Mouse (Mus musculus) CH12.LX (cell line): ENCODE measurements around the gene Stat2. TPM values are rescaled to one million over a fixed set of nuclear protein-coding genes. Genes with fewer than 3 reads are reported as not detected.
A peak's percentile ranks its signal among the peaks of the same experiment; 100 is the strongest.

Experiments
- DNase-seq: peaks from one replicate; pipeline ENCODE4 v3.0.0-alpha.2; 2013; ENCODE audit errors: extremely low read depth
- H3K27ac ChIP-seq: 2 replicates; pipeline ENCODE4 v1.5.1; 2012; ENCODE audit warnings: low read depth, mild to moderate bottlenecking, control low read depth, moderate library complexity; ENCODE audit not compliant: insufficient read depth
- H3K27me3 ChIP-seq: replicated peaks from 2 replicates; pipeline ENCODE3; 2012; ENCODE audit warnings: inconsistent platforms
- H3K36me3 ChIP-seq, 2 experiments: replicated peaks in 1 of 2; 2 replicates each; pipeline versions ENCODE3 to v1.6.1; 2012; ENCODE audit warnings: inconsistent platforms in 1 of 2, low read length in 1 of 2, mild to moderate bottlenecking in 1 of 2, mixed read lengths in 1 of 2, moderate library complexity in 1 of 2; ENCODE audit not compliant: control insufficient read depth in 1 of 2, insufficient read depth in 1 of 2
- H3K4me1 ChIP-seq, 2 experiments: 2 replicates each; pipeline ENCODE4 v1.6.1; 2012; ENCODE audit warnings: inconsistent platforms in 1 of 2, moderate library complexity in 1 of 2; ENCODE audit not compliant: insufficient read depth in 2 of 2, control insufficient read depth in 1 of 2
- H3K4me2 ChIP-seq: 2 replicates; pipeline ENCODE4 v1.6.1; 2012; ENCODE audit warnings: low read depth, mild to moderate bottlenecking, control low read depth; ENCODE audit not compliant: poor library complexity, insufficient read depth, severe bottlenecking
- H3K4me3 ChIP-seq, 3 experiments: fragments of 150-350 bp in 1 of 3; sonication (generic) in 1 of 3; replicated peaks in 1 of 3; 2 replicates each; pipeline versions ENCODE3 to v1.5.1; 2011 to 2012; ENCODE audit warnings: low read depth in 2 of 3, low read length in 2 of 3, mild to moderate bottlenecking in 2 of 3, moderate library complexity in 2 of 3, control low read depth in 1 of 3, improper control_type of control experiment in 1 of 3, inconsistent platforms in 1 of 3, mixed read lengths in 1 of 3; ENCODE audit not compliant: poor library complexity in 1 of 3
- H3K79me2 ChIP-seq: replicated peaks from 2 replicates; pipeline ENCODE4 v1.6.1; 2012; ENCODE audit warnings: mild to moderate bottlenecking, moderate library complexity; ENCODE audit not compliant: control insufficient read depth, poor library complexity, insufficient read depth, severe bottlenecking; ENCODE audit errors: extremely low read depth
- H3K9ac ChIP-seq: 2 replicates; pipeline ENCODE4 v1.6.1; 2012; ENCODE audit warnings: low read depth, mild to moderate bottlenecking, control low read depth, moderate library complexity; ENCODE audit not compliant: insufficient read depth
- H3K9me3 ChIP-seq: replicated peaks from 2 replicates; pipeline ENCODE3; 2012; ENCODE audit warnings: low read length, inconsistent platforms, mixed read lengths
- CHD1 ChIP-seq: IDR thresholded peaks from 2 replicates; pipeline ENCODE4 v1.6.1; 2012; ENCODE audit warnings: low read depth, low read length, improper control_type of control experiment, inconsistent platforms
- CHD2 ChIP-seq: IDR thresholded peaks from 2 replicates; pipeline ENCODE4 v1.6.1; 2011; ENCODE audit warnings: low read length, improper control_type of control experiment
- CTCF ChIP-seq, 2 experiments: IDR thresholded peaks in 1 of 2; conservative IDR thresholded peaks in 1 of 2; 2 replicates each; pipeline ENCODE4 v1.5.1; 2011 to 2012; ENCODE audit warnings: low read depth in 2 of 2, low read length in 2 of 2, improper control_type of control experiment in 1 of 2, inconsistent platforms in 1 of 2, mild to moderate bottlenecking in 1 of 2, moderate library complexity in 1 of 2
- E2F4 ChIP-seq: IDR thresholded peaks from 2 replicates; pipeline ENCODE4 v1.6.1; 2011; ENCODE audit warnings: low read depth, low read length, improper control_type of control experiment; ENCODE audit not compliant: insufficient replicate concordance
- EP300 ChIP-seq: IDR thresholded peaks from 2 replicates; pipeline ENCODE4 v1.6.1; 2011; ENCODE audit warnings: low read length, improper control_type of control experiment
- ETS1 ChIP-seq: conservative IDR thresholded peaks from 2 replicates; pipeline ENCODE4 v1.6.1; 2012; ENCODE audit warnings: low read depth, mild to moderate bottlenecking, inconsistent platforms, low read length, improper control_type of control experiment, moderate library complexity
- HCFC1 ChIP-seq: IDR thresholded peaks from 2 replicates; pipeline ENCODE4 v1.6.1; 2012; ENCODE audit warnings: low read depth, mild to moderate bottlenecking, inconsistent platforms, low read length, improper control_type of control experiment
- IRF4 ChIP-seq: IDR thresholded peaks from 2 replicates; pipeline ENCODE4 v1.6.1; 2014; ENCODE audit warnings: low read depth, mild to moderate bottlenecking, inconsistent platforms, low read length, improper control_type of control experiment
- JUN ChIP-seq: IDR thresholded peaks from 2 replicates; pipeline ENCODE4 v1.6.1; 2011; ENCODE audit warnings: low read depth, mild to moderate bottlenecking, low read length, improper control_type of control experiment, moderate library complexity; ENCODE audit not compliant: insufficient read depth
- KAT2A ChIP-seq: IDR thresholded peaks from 2 replicates; pipeline ENCODE4 v1.6.1; 2012; ENCODE audit warnings: low read length, improper control_type of control experiment, inconsistent platforms; ENCODE audit not compliant: insufficient replicate concordance
- MYC ChIP-seq: IDR thresholded peaks from 2 replicates; pipeline ENCODE4 v1.6.1; 2011; ENCODE audit warnings: low read depth, mild to moderate bottlenecking, improper control_type of control experiment, low read length
- POLR2AphosphoS2 ChIP-seq: IDR thresholded peaks from 2 replicates; pipeline ENCODE4 v1.6.1; 2011; ENCODE audit warnings: low read depth, low read length, improper control_type of control experiment
- RAD21 ChIP-seq: IDR thresholded peaks from 2 replicates; pipeline ENCODE4 v1.6.1; 2011; ENCODE audit warnings: low read depth, mild to moderate bottlenecking, low read length, improper control_type of control experiment, moderate library complexity
- RCOR1 ChIP-seq: conservative IDR thresholded peaks from 2 replicates; pipeline ENCODE4 v1.6.1; 2012; ENCODE audit warnings: low read depth, mild to moderate bottlenecking, inconsistent platforms, low read length, improper control_type of control experiment
- SIN3A ChIP-seq: IDR thresholded peaks from 2 replicates; pipeline ENCODE4 v1.6.1; 2012; ENCODE audit warnings: low read length, improper control_type of control experiment, inconsistent platforms
- SMC3 ChIP-seq: IDR thresholded peaks from 2 replicates; pipeline ENCODE4 v1.6.1; 2011; ENCODE audit warnings: low read depth, low read length, improper control_type of control experiment
- TBP ChIP-seq: conservative IDR thresholded peaks from 2 replicates; pipeline ENCODE4 v1.6.1; 2011; ENCODE audit warnings: low read depth, low read length, improper control_type of control experiment
- TCF12 ChIP-seq: IDR thresholded peaks from 2 replicates; pipeline ENCODE4 v1.6.1; 2014; ENCODE audit warnings: low read depth, mild to moderate bottlenecking, inconsistent platforms, low read length, improper control_type of control experiment
- UBTF ChIP-seq: IDR thresholded peaks from 2 replicates; pipeline ENCODE4 v1.6.1; 2012; ENCODE audit warnings: low read depth, mild to moderate bottlenecking, inconsistent platforms, low read length, improper control_type of control experiment, moderate library complexity
- USF1 ChIP-seq: IDR thresholded peaks from 2 replicates; pipeline ENCODE4 v1.6.1; 2014; ENCODE audit warnings: low read depth, mild to moderate bottlenecking, inconsistent platforms, low read length, improper control_type of control experiment
- USF2 ChIP-seq: conservative IDR thresholded peaks from 2 replicates; pipeline ENCODE4 v1.6.1; 2011; ENCODE audit warnings: low read depth, low read length, improper control_type of control experiment
- ZMIZ1 ChIP-seq: IDR thresholded peaks from 2 replicates; pipeline ENCODE4 v1.6.1; 2012; ENCODE audit warnings: low read depth, mild to moderate bottlenecking, inconsistent platforms, low read length, improper control_type of control experiment
- dilution Hi-C: fragments of 300-500 bp; cut with MboI; formaldehyde crosslinking; loops from 2 replicates; pipeline ENCODE4 v1.14.3; 2020; ENCODE audit warnings: low sequenced_read_pairs; ENCODE audit not compliant: extremely low pct_unique_long_range_greater_than_20kb, extremely low pct_ligation_motif_present
- in situ Hi-C: fragments of 300-500 bp; cut with MboI; formaldehyde crosslinking; loops from 3 replicates; pipeline ENCODE4 v1.14.3; 2019; ENCODE audit warnings: low sequenced_read_pairs, low pct_ligation_motif_present, low pct_unique_long_range_greater_than_20kb, mixed read lengths
- polyA plus RNA-seq: library from polyadenylated mRNA; unstranded; fragments of >175 nt; gene quantifications from 2 replicates; pipeline ENCODE4 v1.2.1, GENCODE M21; 2012; ENCODE audit warnings: low read depth; ENCODE audit not compliant: insufficient read length
- total RNA-seq, 2 experiments: library from RNA; depleted of rRNA; stranded (reverse); fragments of 300-350 nt in 1 of 2; fragments of >200 nt in 1 of 2; gene quantifications; 2 replicates each; pipeline ENCODE4 v1.2.3; 2012 to 2014

Stat2 gene
- total and polyA plus RNA-seq, 3 experiments: 3.3 to 14.6 (median 12.5) TPM

DNA sequence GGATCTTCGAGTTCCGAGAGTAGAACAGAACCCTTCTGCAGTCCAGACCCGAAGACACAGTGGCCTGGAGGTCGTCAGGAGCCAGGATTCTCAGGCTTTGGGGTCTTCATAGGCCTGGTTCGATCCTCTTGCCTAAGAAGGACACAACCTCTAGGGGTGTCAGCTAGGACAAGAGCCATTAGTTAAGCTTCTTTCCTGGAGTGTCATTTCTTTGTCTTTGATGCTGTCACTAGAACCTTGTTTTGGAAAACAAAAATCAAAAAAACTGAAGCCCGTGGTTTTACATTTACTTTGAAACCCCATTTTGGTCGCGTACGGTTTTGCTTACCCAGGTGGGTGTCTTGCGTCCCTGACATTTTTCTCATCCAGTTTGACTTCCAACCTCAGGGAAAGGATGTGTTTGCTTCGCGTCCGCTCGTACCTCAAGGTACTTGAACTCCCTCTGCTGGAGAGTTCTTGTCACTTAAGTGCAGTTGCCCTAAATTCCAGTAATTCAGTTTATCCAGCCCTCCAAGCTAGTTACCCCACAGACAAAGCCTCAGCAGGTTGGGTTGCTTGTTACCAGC is 37.9 kb upstream of the Stat2 start:
- dilution Hi-C loops: no loop called here
- H3K9me3 ChIP-seq: no peaks in the 10 kb centered on the region
- in situ Hi-C loops: no loop called here
- peak; percentile 83 for DNase-seq
- peak overlapping the region; percentile 91 for H3K27ac ChIP-seq
- H3K4me1 ChIP-seq: peaks cover 2 to 28% of the 10 kb centered on the region in 2 experiments; a peak in 2 of 4 replicates
- H3K79me2 ChIP-seq: peaks cover 17% of the 10 kb centered on the region
- H3K9ac ChIP-seq: peak overlapping the region; percentile 100
- H3K27me3 ChIP-seq: no peaks in the 10 kb centered on the region
- H3K4me3 ChIP-seq: peak overlapping the region; percentile 72 to 99 (median 93)
- 0 out of 2 replicates have a peak, but pooled peaks have one; percentile 4 for TF ChIP-seq CHD1
- peak; percentile 54 to 77 for TF ChIP-seq CTCF (conservative IDR thresholded peaks at IDR 0.05 in 1 of 2, IDR thresholded peaks at IDR 0.05 in 1 of 2; ENCODE audit: low read depth in 2 of 2, low read length in 2 of 2)
- TF ChIP-seq TBP: peak; percentile 55; the same call in 1 of the 2 replicates
- TF ChIP-seq MYC: peak; percentile 21; the same call in 1 of the 2 replicates
- TF ChIP-seq SMC3: peak; percentile 64
- peak; percentile 26; the same call in 1 of the 2 replicates for TF ChIP-seq SIN3A
- TF ChIP-seq ZMIZ1: no peak
- TF ChIP-seq UBTF: no peak
- TF ChIP-seq RAD21: peak; percentile 62
- H3K4me2 ChIP-seq: peak overlapping the region; percentile 87
- peaks cover 3 to 25% of the 10 kb centered on the region in 2 experiments for H3K36me3 ChIP-seq

DNA sequence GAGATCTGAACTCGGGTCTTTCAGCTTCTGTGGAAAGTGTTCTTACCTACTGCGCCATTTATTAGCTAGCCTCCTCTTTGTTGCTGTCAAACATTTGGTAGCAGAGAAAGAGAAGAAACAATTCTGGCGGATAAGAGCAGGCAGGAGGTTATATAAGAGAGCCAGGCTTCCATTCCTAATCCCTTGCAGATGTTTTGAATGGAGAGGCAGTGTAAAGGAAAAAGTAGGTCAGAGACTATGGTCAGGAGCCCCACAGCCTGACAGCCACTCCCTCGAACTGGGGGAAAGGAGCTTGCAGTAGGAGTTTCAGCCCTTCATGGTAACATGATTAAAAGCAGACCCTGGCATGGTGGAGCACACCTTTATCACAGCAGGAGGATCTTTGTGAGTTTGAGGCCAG is 34.0 kb upstream of the Stat2 start:
- Histone ChIP-seq H3K4me3 (no peak overlapping the region), H3K4me2 (no peak overlapping the region), H3K4me1 (peaks cover 2 to 21% of the 10 kb centered on the region in 2 experiments; a peak in 2 of 4 replicates), H3K9me3 (no peaks in the 10 kb centered on the region), H3K36me3 (peaks cover 18 to 59% of the 10 kb centered on the region in 2 experiments), H3K27me3 (no peaks in the 10 kb centered on the region), H3K27ac (no peak overlapping the region), H3K9ac (no peak overlapping the region), H3K79me2 (peaks cover 17% of the 10 kb centered on the region)
- dilution Hi-C loops (no loop called here), in situ Hi-C loops (no loop called here)
- TF ChIP-seq CTCF (conservative IDR thresholded peaks at IDR 0.05 in 1 of 2, IDR thresholded peaks at IDR 0.05 in 1 of 2; ENCODE audit: low read depth in 2 of 2, low read length in 2 of 2): no peak
- TF ChIP-seq JUN: no peak
- no peak for TF ChIP-seq TCF12
- no peak for TF ChIP-seq ETS1
- no peak for TF ChIP-seq MYC
- no peak for TF ChIP-seq HCFC1
- no peak for TF ChIP-seq CHD2
- TF ChIP-seq EP300: no peak
- no peak for TF ChIP-seq USF2
- TF ChIP-seq TBP: no peak
- no peak for TF ChIP-seq POLR2AphosphoS2
- no peak for TF ChIP-seq USF1
- no peak for TF ChIP-seq E2F4
- no peak for TF ChIP-seq KAT2A
- no peak for TF ChIP-seq RCOR1
- TF ChIP-seq IRF4: no peak
- no peak for TF ChIP-seq UBTF
- TF ChIP-seq SMC3: no peak
- no peak for DNase-seq
